Mouse (Mus musculus) cerebellum, adult 11-12 months (tissue): ENCODE results near the gene Kcnq1.

ENCODE experiments used
- DNase-seq: peaks from one replicate; pipeline ENCODE4 v3.0.0; 2022

Gene Kcnq1

DNA sequence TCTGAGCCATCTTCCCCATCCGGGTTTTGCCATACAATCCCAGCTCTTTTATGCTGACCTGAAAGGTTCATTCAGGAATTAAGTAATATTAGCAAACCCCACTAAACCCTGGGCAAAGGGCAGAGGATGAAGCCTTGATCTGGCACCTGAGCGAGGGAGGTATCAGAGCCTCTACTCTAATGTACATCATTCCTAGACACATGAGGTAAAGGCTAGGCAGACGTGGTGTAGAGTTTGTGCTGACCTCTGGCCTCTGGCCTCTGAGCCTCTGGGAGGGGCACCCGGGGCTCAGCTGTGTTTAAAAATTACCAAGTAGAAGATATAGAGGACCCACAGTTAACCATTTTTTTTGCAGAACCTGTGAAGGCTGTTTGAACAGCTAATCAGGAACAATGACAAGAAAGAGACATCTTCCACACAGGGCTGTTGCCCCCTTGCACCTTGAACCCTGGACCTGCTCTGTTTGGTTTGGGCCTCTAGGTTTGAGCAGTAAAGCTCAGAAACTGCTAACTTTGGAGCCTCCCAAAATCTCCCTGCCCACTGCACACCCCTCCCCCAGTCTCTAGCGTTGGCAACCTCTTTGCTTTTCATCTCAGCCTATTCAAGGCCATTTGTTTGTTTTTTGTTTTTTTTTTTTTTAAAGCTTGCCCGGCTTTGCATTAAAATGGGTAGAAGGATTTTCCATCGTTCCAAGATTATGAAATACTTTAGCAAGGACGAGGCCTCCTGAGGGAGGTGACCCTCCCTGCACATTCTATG is 180.5 kb downstream of the Kcnq1 start:
- DNase-seq = no peak

DNA sequence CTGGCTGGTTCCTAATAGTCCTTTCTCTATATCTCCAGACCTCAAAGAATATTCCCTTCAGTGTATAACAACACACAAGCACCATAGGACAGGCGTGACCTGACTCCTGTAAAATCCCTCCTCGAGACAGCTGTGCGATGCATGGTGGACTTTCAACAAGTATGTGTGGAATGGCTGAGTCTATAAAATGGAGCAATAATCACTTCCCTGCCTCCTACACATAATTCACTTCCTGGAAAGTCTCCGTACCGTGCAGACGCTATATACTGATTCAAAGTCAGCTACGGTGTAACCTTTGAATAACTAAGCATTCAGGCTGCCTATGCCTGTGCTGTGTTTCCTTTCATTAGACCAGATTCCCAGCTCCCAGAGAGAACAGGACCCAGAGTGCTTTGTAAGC is 182.0 kb downstream of the Kcnq1 start:
- DNase-seq = no peak

- no peak for DNase-seq
Measured at GRCm38 (mm10) chr7:143289082-143289849, 183.1 kb downstream of the Kcnq1 start.

DNA sequence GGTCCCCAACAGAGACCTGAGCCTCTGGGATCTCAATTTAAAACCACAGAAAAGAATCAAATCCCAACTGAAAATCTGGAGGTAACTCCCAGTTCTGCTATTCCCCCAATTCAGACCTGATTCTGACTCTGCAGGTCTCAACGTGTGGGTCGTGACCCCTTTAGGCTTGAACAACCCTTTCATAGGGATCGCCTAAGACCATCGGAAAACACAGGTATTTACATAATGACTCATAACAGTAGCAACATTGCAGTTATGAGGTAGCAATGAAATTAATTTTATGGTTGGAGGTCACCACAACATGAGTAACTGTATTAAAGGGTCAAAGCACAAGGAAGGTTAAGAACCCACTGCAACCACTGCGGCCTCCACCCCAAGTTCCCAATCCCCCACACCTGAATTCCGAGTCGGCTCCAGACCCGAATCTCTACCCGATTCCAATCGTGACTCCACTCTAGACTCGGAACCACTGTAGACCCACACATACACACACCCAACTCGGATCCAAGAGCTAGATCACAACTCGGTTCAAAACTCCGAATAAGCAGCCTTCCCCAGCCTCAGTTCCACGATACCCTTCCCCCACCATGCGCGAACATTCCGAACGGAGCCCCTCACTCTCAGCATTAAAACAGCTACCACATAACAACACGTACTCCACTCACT is 188.7 kb downstream of the Kcnq1 start:
- DNase-seq = peak; percentile 7

DNA sequence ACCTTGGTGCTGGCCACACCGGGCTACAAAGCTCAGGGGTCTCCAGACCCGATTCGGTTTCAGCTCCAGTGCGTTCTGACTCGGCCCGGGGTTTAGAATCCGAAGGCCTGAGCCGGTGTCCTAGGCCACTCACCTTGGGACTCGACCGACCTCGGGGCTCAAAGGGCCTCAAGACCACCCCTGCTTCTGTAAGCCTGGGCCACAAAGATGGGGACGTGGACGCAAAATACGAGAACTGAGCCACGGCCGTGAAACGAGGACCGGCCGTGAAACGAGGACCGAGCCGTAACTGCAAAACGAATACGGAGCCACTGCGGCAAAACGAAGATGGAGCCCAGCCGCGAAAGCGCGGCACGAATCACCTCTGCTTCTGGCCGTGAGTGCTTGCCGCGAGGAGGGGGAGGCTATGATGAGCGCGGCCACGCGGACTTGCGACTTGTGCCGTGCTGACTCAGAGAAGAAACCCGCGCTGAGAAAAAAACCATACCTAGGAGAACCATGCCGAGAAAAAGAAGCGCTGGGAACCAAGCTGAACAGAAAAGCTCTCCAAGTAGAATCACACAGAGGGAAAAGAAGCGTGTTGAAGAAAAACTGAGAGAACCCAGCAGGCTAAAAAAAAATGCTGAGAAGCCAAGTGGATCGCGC is 189.3 kb downstream of the Kcnq1 start:
- DNase-seq = peak; percentile 16

DNA sequence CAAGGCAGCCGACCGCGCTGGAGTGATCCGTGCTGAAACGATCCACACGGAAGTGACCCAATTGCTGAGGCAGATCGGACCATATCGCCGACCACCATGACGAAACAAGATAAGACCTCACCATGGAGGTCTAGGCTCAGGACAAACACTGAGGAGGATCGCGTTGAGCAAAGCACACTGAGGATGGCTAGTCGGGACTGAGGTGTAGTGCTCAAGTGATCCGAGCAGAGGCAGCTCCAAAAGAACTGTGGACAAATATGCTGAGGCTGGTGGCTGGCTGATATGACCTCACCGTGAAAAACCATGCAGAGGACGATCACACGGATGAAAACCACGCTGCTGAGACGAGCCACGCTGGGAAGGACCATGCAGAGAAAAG is 189.8 kb downstream of the Kcnq1 start:
- DNase-seq = peak; percentile 13

DNA sequence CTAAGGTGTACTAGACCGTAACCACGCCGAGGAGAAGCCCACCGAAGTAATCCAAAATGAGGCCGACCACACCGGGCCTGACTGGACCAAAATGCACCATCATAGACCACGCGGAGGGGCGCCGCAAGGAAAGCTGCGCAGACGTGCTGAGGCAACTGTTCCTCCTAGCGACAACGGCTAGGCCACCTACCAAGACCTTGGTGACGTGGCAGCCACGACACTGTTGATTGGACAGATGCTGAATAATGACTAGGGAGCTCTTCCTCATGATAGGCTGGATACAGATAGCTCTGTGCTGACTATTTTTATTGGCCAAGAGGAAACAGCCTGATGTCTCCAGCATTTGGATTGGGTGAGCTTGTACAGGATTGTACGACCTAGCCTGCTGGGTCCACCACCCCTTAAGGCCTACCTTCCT is 190.2 kb downstream of the Kcnq1 start:
- DNase-seq = peak; percentile 95

DNA sequence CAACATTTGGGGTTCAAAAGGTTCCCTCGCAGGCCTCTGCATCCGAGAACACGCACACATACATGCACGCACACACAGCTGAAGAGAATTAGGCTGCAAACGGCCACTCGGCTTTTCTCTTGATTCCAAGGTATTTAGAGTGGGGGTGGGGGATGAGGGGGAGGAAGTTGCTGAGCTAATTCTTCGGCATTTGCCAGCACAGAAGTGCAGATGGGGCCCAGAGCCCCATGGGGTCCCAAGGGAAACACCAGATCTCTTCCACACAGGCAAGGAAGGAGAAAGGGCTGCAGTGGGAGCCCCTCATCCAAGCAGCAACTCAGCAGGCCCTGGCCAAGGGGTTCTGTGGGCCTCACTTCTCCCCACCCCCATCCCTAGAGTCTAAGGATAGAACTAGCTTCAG is 193.9 kb downstream of the Kcnq1 start:
- DNase-seq = no peak

- no peak for DNase-seq
Measured at GRCm38 (mm10) chr7:143300681-143301080, 194.5 kb downstream of the Kcnq1 start.

GRCm38 (mm10) chr7:143302156-143302555 is 196.0 kb downstream of the Kcnq1 start:
- no peak for DNase-seq

DNA sequence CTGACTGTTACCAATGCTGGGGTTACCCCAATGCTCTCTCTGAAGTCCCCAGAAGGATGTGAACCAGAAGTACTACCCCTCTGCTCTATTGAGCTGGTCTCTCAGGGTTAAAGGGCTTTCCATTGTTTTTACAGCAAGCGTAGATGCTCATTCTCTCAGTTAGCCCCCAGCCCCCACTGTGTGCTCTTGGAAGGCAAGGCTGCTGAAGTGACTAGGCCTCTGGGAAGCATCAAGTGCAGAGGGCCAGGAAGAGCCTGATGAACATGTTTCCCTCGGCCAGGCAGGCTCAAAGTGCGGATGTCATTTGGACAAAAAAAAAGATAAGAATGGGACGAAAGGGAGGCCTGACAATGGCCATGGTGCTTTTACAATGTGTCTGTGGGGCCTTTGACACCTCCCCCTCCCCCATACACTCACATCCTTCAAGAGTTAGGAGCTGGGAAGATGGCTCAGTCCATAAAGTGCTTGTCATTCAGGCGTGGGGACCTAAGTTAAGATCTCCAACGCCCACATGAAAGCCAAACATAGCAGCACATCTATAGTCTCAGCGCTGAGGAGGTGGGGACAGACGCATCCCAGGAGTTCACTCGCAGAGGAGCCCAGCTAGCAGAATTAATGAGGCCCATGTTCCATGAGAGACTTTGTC is 196.6 kb downstream of the Kcnq1 start:
- DNase-seq = no peak

DNA sequence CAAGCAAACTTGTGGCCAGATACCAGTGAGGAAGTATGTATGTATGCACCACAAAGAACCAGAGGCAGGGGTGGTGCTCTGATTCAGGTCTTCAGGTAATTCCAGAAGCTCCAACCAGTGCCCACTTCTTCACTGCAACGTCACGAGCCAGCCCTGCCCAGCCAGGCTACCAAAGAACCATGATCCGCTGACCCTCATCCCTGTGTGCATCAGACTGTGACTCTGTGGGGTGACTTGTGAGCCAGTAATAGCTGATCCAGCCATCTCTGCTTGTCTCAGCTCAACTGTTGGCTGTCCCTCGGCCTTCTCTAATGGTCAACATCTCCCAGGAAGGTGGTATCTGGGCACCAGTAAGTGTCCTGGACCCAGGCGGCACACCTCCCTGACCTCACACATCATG is 197.4 kb downstream of the Kcnq1 start:
- DNase-seq = no peak

- DNase-seq = no peak
Measured at GRCm38 (mm10) chr7:143305808-143306207, 199.6 kb downstream of the Kcnq1 start.

- no peak for DNase-seq
Measured at GRCm38 (mm10) chr7:143308001-143308400, 201.8 kb downstream of the Kcnq1 start.

GRCm38 (mm10) chr7:143310311-143310710 is 204.1 kb downstream of the Kcnq1 start:
- no peak for DNase-seq

DNA sequence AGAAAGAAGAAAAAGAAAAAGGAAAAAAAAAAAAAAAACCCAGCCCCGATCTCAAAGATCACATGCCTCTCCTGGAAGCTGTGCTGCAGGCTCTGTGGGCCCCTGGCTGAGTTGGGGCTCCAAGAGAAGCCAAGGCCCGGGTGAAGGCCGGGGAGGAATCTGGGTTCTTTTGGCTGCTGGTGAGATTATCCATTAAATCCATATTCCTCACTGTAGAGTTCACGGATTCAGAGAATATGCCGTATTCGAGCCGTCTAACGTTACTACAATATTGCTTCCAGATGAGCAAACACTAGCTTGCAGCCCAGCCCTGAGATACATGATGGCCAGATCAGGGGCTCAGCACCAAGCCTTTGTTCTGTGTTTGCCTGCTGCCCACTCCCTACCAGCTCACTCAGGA is 204.7 kb downstream of the Kcnq1 start:
- no peak for DNase-seq

GRCm38 (mm10) chr7:143311471-143311870 is 205.3 kb downstream of the Kcnq1 start:
- no peak for DNase-seq

- DNase-seq = no peak
Measured at GRCm38 (mm10) chr7:143313572-143314319, 207.6 kb downstream of the Kcnq1 start.

DNA sequence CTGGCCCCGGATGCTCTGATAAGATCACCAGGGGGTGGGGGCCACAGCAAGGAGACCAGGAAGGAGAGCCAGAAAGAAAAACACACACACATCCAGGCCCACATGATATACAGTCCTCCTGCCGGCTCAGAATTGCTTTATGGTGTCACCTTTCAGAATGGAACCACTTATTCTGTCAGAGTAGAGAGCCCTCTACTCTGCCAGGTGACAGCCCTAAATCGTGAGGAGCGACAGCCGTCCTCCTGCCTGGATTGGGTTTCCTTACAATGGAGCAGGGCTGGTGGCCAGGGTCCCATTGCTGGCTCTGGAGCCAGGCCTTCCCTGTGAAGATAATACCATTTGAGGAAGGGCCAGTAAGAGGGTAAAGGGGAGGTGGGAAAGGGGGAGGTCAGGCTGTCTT is 212.3 kb downstream of the Kcnq1 start:
- DNase-seq = no peak

GRCm38 (mm10) chr7:143320367-143320766 is 214.2 kb downstream of the Kcnq1 start:
- no peak for DNase-seq

DNA sequence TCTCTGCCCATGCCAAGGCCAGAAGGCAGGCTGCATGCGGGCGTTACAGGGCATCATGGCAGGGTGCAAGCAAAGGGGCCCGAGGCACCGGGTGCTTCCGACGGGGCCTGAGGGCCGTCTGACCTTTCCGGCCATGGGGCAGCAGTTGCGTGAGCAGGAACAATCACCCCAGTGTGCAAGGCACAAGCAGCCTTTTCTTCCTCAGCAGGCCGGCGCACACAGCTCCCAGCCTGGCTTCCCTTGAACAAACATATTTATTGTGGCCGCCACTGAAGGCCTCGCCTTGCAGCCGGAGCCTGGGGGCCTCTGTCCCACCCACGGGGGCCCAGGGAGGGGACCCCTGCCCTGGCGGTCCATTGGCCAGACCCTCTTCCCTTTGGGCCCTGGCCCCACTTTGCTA is 218.9 kb downstream of the Kcnq1 start:
- no peak for DNase-seq
